Mouse (Mus musculus): Measurements from ENCODE around the gene Rptor. TPM values are rescaled to one million over a fixed set of nuclear protein-coding genes. Genes with fewer than 3 reads are reported as not detected.

Gene Rptor
- total and polyA plus RNA-seq, 3 experiments: 19.7 to 32.4 (median 32.1) TPM

GRCm38 (mm10) chr11:119572316-119573010 is 30.2 kb upstream of the Rptor start:
- Histone ChIP-seq H3K4me3 (no peak overlapping the region), H3K4me1 (ENCODE audit: control insufficient read depth, insufficient read depth, low read length) (no peaks in the 10 kb centered on the region), H3K9ac (ENCODE audit: low read depth, low read length) (no peak overlapping the region), H3K27ac (no peak overlapping the region), H3K79me2 (replicated peaks; ENCODE audit: control insufficient read depth, insufficient read depth, low read length) (no peaks in the 10 kb centered on the region), H3K36me3 (ENCODE audit: control insufficient read depth, insufficient read depth, low read length) (no peaks in the 10 kb centered on the region), H3K27me3 (ENCODE audit: control insufficient read depth, insufficient read depth, low read length) (no peaks in the 10 kb centered on the region)
- no peak for DNase-seq
- intact Hi-C loops (cut with DNase I): loop anchor here (5.0 kb wide), 1 partner anchor 420 kb away; no protein-coding TSS in a partner anchor
- TF ChIP-seq CTCF (IDR thresholded peaks at IDR 0.05): no peak
- no peak for TF ChIP-seq POLR2A (IDR thresholded peaks at IDR 0.05; ENCODE audit: insufficient read depth, low read depth, low read length)
- TF ChIP-seq EP300 (IDR thresholded peaks at IDR 0.05; ENCODE audit: insufficient read depth, low read depth, low read length): no peak
- 77% methylated on average over 15 of the region's 15 CpGs for WGBS

GRCm38 (mm10) chr11:119576855-119577254 is 25.9 kb upstream of the Rptor start:
- no peak for DNase-seq
- whole genome bisulfite sequencing: 13% methylated on average over 4 of the region's 4 CpGs
- no peak overlapping the region for H3K27ac ChIP-seq
- no peak overlapping the region for H3K4me3 ChIP-seq
- no peaks in the 10 kb centered on the region for H3K36me3 ChIP-seq (ENCODE audit: control insufficient read depth, insufficient read depth, low read length)
- intact Hi-C loops (cut with DNase I): no loop called here
- H3K79me2 ChIP-seq (replicated peaks; ENCODE audit: control insufficient read depth, insufficient read depth, low read length): no peaks in the 10 kb centered on the region
- H3K27me3 ChIP-seq (ENCODE audit: control insufficient read depth, insufficient read depth, low read length): no peaks in the 10 kb centered on the region
- H3K9ac ChIP-seq (ENCODE audit: low read depth, low read length): no peak overlapping the region
- no peaks in the 10 kb centered on the region for H3K4me1 ChIP-seq (ENCODE audit: control insufficient read depth, insufficient read depth, low read length)
- TF ChIP-seq CTCF (IDR thresholded peaks at IDR 0.05): no peak
- no peak for TF ChIP-seq POLR2A (IDR thresholded peaks at IDR 0.05; ENCODE audit: insufficient read depth, low read depth, low read length)
- no peak for TF ChIP-seq EP300 (IDR thresholded peaks at IDR 0.05; ENCODE audit: insufficient read depth, low read depth, low read length)

DNA sequence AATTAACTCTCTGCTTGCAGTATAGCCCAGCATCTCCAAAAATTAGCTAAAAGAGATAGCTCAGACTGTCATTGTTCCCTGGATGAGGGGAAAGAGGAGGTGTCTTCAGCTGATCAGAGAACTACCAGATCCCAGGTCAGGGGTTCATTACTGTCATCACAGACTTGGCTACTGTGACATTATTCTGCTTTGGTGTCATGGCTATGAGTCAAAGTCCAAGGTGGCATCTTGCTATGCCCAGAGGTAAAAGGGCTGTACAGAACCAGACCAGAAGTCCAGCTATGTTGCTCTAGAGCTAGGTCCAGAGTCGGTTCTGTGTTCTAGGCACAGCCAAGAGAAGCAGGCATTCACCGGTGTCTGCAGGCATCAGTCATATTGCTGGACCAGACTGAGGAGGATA is 25.0 kb upstream of the Rptor start:
- Histone ChIP-seq H3K27ac (no peak overlapping the region), H3K9ac (ENCODE audit: low read depth, low read length) (no peak overlapping the region), H3K27me3 (ENCODE audit: control insufficient read depth, insufficient read depth, low read length) (no peaks in the 10 kb centered on the region), H3K36me3 (ENCODE audit: control insufficient read depth, insufficient read depth, low read length) (no peaks in the 10 kb centered on the region), H3K79me2 (replicated peaks; ENCODE audit: control insufficient read depth, insufficient read depth, low read length) (no peaks in the 10 kb centered on the region), H3K4me1 (ENCODE audit: control insufficient read depth, insufficient read depth, low read length) (no peaks in the 10 kb centered on the region), H3K4me3 (no peak overlapping the region)
- TF ChIP-seq CTCF (IDR thresholded peaks at IDR 0.05): no peak
- TF ChIP-seq POLR2A (IDR thresholded peaks at IDR 0.05; ENCODE audit: insufficient read depth, low read depth, low read length): no peak
- no peak for DNase-seq
- 88% methylated on average over 2 of the region's 2 CpGs for WGBS
- intact Hi-C loops (cut with DNase I): no loop called here

DNA sequence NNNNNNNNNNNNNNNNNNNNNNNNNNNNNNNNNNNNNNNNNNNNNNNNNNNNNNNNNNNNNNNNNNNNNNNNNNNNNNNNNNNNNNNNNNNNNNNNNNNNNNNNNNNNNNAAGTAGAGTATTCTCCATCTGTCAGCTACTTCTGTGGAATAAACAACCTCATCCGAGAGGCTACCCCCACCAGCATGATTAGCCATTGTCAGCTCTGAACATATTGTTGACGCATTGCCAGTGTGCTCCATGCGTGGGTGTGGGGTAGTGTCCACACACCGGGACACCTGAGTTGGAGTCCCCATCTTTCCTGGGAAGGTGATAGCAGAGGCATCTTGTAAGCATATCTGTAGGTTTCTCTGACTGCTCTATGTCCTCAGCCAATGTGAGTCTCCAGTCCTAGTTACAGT is 16.2 kb upstream of the Rptor start:
- TF ChIP-seq POLR2A (IDR thresholded peaks at IDR 0.05; ENCODE audit: insufficient read depth, low read depth, low read length) (no peak), CTCF (IDR thresholded peaks at IDR 0.05) (no peak), EP300 (IDR thresholded peaks at IDR 0.05; ENCODE audit: insufficient read depth, low read depth, low read length) (no peak)
- no peak overlapping the region for H3K4me3 ChIP-seq
- no peaks in the 10 kb centered on the region for H3K36me3 ChIP-seq (ENCODE audit: control insufficient read depth, insufficient read depth, low read length)
- DNase-seq: no peak
- no peak overlapping the region for H3K9ac ChIP-seq (ENCODE audit: low read depth, low read length)
- H3K4me1 ChIP-seq (ENCODE audit: control insufficient read depth, insufficient read depth, low read length): no peaks in the 10 kb centered on the region
- no peaks in the 10 kb centered on the region for H3K27me3 ChIP-seq (ENCODE audit: control insufficient read depth, insufficient read depth, low read length)
- H3K27ac ChIP-seq: no peak overlapping the region
- 54% methylated on average over 4 of the region's 4 CpGs for WGBS
- H3K79me2 ChIP-seq (replicated peaks; ENCODE audit: control insufficient read depth, insufficient read depth, low read length): no peaks in the 10 kb centered on the region
- intact Hi-C loops (cut with DNase I): no loop called here

- no peak overlapping the region for H3K4me3 ChIP-seq
- no peaks in the 10 kb centered on the region for H3K4me1 ChIP-seq (ENCODE audit: control insufficient read depth, insufficient read depth, low read length)
- no peaks in the 10 kb centered on the region for H3K36me3 ChIP-seq (ENCODE audit: control insufficient read depth, insufficient read depth, low read length)
- no peak overlapping the region for H3K9ac ChIP-seq (ENCODE audit: low read depth, low read length)
- H3K27me3 ChIP-seq (ENCODE audit: control insufficient read depth, insufficient read depth, low read length): no peaks in the 10 kb centered on the region
- H3K79me2 ChIP-seq (replicated peaks; ENCODE audit: control insufficient read depth, insufficient read depth, low read length): no peaks in the 10 kb centered on the region
- TF ChIP-seq CTCF (IDR thresholded peaks at IDR 0.05): no peak
- no peak for TF ChIP-seq EP300 (IDR thresholded peaks at IDR 0.05; ENCODE audit: insufficient read depth, low read depth, low read length)
- no peak for TF ChIP-seq POLR2A (IDR thresholded peaks at IDR 0.05; ENCODE audit: insufficient read depth, low read depth, low read length)
- H3K27ac ChIP-seq: no peak overlapping the region
- 57% methylated on average over 5 of the region's 5 CpGs for WGBS
- no peak for DNase-seq
- intact Hi-C loops (cut with DNase I): no loop called here
These were observed 15.6 kb upstream of the Rptor start for GRCm38 (mm10) chr11:119587112-119587511.

DNA sequence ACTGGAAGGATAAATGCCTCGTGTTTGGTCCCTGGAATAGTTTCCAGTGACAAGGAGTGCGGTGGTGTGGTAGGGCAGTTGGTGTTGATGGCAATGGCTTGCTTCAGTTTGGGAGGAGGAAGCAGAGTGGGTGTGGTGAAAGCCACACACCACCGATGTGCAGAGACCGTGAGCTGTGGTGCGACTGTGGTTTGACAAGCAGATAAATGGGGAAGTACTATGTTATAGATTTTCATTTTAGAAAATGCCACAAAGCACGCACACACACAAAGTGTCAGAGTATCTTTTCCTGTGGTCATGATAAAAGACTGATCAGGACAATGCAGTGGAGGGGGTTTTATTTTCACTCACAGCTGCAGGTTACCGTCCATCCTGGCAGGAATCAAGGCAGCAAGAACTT is 13.5 kb upstream of the Rptor start:
- WGBS: 68% methylated on average over 7 of the region's 7 CpGs
- DNase-seq: peak in 1 of 2 experiments; percentile 12
- Histone ChIP-seq H3K9ac (ENCODE audit: low read depth, low read length) (no peak overlapping the region), H3K79me2 (replicated peaks; ENCODE audit: control insufficient read depth, insufficient read depth, low read length) (no peaks in the 10 kb centered on the region), H3K36me3 (ENCODE audit: control insufficient read depth, insufficient read depth, low read length) (no peaks in the 10 kb centered on the region), H3K27ac (no peak overlapping the region), H3K27me3 (ENCODE audit: control insufficient read depth, insufficient read depth, low read length) (no peaks in the 10 kb centered on the region; the same call in 1 of the 2 replicates), H3K4me3 (no peak overlapping the region), H3K4me1 (ENCODE audit: control insufficient read depth, insufficient read depth, low read length) (no peaks in the 10 kb centered on the region)
- TF ChIP-seq CTCF (IDR thresholded peaks at IDR 0.05) (no peak), POLR2A (IDR thresholded peaks at IDR 0.05; ENCODE audit: insufficient read depth, low read depth, low read length) (no peak), EP300 (IDR thresholded peaks at IDR 0.05; ENCODE audit: insufficient read depth, low read depth, low read length) (no peak)
- intact Hi-C loops (cut with DNase I): no loop called here

Data from heart, adult 2 months (tissue).